Mouse (Mus musculus) right cerebral cortex, adult 18-20 months (tissue): ENCODE measurements around the gene Hykk.

Experiments
- DNase-seq: peaks from one replicate; pipeline ENCODE4 v3.0.0; 2022; ENCODE audit warnings: mixed read lengths

The Hykk gene

GRCm38 (mm10) chr9:54981291-54982191 lies 64.5 kb downstream of the Hykk start:
- DNase-seq: no peak

- no peak for DNase-seq
Measured at GRCm38 (mm10) chr9:54982401-54982800, 65.3 kb downstream of the Hykk start.

- DNase-seq: no peak
Measured at GRCm38 (mm10) chr9:54990362-54990761, 73.3 kb downstream of the Hykk start.

GRCm38 (mm10) chr9:54994381-54994780 lies 77.3 kb downstream of the Hykk start:
- DNase-seq: no peak

- DNase-seq: no peak
Measured at GRCm38 (mm10) chr9:54995645-54996044, 78.6 kb downstream of the Hykk start.
